Mouse (Mus musculus): ENCODE measurements at regions not wholly inside any gene's neighbourhood (a gene's known extent, or its start where the extent isn't known, plus 50 kb on each side); places are given as distances from the start of the nearest gene placed in this dataset.

GRCm38 (mm10) chr10:111111020-111111419 lies 53.5 kb upstream of the Osbpl8 start:
- 0 out of 2 replicates have a peak, but pooled peaks have one; percentile 4 for ATAC-seq (ENCODE audit: low FRiP score)
- no peak overlapping the region for H3K4me2 ChIP-seq
- H3K9me3 ChIP-seq (replicated peaks) = no peaks in the 10 kb centered on the region
- 50% methylated on average over 10 of the region's 10 CpGs for WGBS
- H3K4me3 ChIP-seq (replicated peaks) = no peak overlapping the region
- H3K27ac ChIP-seq (replicated peaks) = peak overlapping the region; percentile 35; the same call in 1 of the 2 replicates
- H3K4me1 ChIP-seq = peaks cover 12% of the 10 kb centered on the region; the same call in 1 of the 2 replicates
- H3K36me3 ChIP-seq = no peaks in the 10 kb centered on the region
- H3K9ac ChIP-seq (replicated peaks) = no peak overlapping the region
- no peaks in the 10 kb centered on the region for H3K27me3 ChIP-seq (replicated peaks)

DNA sequence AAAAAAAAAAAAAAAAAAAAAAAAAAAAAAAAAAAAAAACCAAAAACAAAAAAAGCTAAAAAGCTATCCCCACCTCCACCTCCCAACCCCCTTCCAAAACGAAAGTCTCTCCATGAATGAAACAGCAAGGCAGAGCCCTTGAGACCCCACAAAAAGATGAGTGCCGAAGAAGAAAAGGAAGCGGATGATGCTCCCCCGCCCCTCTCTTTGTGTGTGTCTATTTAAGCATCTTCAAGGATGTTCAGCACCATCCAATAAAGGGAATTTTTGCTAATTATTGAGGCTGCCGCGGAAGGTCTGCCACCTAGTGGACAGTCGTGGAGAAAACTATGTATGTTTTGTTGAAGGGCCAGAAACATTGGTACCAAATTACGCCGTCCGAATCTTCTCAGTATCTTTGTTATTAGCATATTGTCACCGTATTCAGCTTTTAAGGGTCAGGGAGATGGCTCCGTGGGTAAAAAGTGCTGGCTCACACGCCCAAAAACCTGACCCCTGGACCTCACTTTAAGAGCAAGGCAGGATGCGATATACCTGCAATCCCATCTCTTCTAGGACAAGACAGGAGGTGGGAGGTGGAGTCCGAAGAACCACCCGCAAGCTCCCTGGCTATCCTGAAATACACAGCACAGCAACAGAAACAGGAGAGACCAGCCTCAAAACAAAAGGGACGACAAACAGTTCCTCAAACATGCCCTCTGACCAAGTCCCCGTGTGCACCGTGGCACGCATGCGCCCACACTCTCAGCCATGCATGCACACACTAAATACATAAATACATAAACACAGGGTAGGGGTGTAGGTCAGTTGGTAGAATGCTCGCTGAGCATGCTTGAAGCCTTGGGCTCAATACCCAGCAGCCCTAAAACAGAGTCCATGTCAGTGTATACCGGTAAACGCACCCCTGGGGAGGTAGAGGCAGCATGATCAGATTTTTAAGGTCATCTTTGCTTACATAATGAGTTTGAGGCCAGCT lies 55.6 kb upstream of the Osbpl8 start:
- Histone ChIP-seq H3K27ac (replicated peaks) (no peak overlapping the region), H3K36me3 (no peaks in the 10 kb centered on the region), H3K27me3 (replicated peaks) (no peaks in the 10 kb centered on the region), H3K4me2 (peak overlapping the region; percentile 53), H3K9ac (replicated peaks) (peak overlapping the region; percentile 41; the same call in 1 of the 2 replicates), H3K4me1 (peaks cover 12% of the 10 kb centered on the region; the same call in 1 of the 2 replicates), H3K9me3 (replicated peaks) (no peaks in the 10 kb centered on the region), H3K4me3 (replicated peaks) (peak overlapping the region; percentile 34)
- 45% methylated on average over 24 of the region's 24 CpGs for WGBS
- ATAC-seq (ENCODE audit: low FRiP score) = peak; percentile 37; the same call in 1 of the 2 replicates

DNA sequence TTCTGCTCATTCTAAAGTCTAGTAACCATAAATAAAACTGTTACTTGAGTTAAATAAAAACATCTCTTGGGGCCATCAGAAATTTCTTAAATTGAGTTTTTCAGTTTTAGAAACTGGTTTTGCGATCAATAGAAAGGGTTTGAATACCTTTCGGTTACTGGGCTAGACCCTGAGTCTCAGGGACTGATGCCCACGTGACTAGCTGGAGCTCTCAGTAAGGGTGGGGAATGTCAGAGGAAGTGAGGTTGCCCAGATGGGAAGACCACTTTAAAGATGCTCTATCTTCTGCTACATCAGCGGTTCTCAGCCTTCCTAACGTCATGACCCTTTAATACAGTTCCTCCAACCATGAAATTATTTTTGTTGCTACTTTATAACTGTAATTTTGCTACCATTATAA lies 56.7 kb upstream of the Osbpl8 start:
- 86% methylated on average over 5 of the region's 5 CpGs for WGBS
- ATAC-seq (ENCODE audit: low FRiP score) = no peak
- no peaks in the 10 kb centered on the region for H3K27me3 ChIP-seq (replicated peaks)
- peaks cover 12% of the 10 kb centered on the region; the same call in 1 of the 2 replicates for H3K4me1 ChIP-seq
- H3K9me3 ChIP-seq (replicated peaks) = no peaks in the 10 kb centered on the region
- H3K27ac ChIP-seq (replicated peaks) = no peak overlapping the region
- no peak overlapping the region for H3K4me3 ChIP-seq (replicated peaks)
- no peak overlapping the region for H3K4me2 ChIP-seq
- H3K36me3 ChIP-seq = no peaks in the 10 kb centered on the region
- no peak overlapping the region for H3K9ac ChIP-seq (replicated peaks)

DNA sequence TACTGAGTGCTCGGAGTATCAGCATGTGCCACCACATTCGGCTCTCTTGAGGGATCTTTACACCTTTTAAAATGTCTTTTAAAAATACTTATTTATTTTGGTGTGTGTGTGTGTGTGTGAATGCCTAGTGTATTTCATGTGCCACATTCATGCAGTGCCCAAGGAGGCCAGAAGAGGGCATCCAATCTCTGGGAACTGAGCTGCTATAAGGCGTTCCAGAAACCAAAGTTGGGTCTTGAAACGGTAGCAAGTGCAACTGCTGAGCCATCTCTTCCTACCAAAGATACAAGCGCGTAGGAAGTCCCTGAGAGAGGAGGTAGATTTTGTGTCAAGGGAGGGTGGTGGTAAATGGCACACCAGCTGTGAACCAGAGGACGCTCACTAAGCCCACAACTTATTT lies 57.2 kb upstream of the Osbpl8 start:
- H3K36me3 ChIP-seq = no peaks in the 10 kb centered on the region
- H3K27me3 ChIP-seq (replicated peaks) = no peaks in the 10 kb centered on the region
- no peak overlapping the region for H3K9ac ChIP-seq (replicated peaks)
- peaks cover 12% of the 10 kb centered on the region; the same call in 1 of the 2 replicates for H3K4me1 ChIP-seq
- H3K4me2 ChIP-seq = no peak overlapping the region
- no peaks in the 10 kb centered on the region for H3K9me3 ChIP-seq (replicated peaks)
- no peak overlapping the region for H3K4me3 ChIP-seq (replicated peaks)
- H3K27ac ChIP-seq (replicated peaks) = no peak overlapping the region
- 66% methylated on average over 7 of the region's 7 CpGs for WGBS
- ATAC-seq (ENCODE audit: low FRiP score) = no peak

DNA sequence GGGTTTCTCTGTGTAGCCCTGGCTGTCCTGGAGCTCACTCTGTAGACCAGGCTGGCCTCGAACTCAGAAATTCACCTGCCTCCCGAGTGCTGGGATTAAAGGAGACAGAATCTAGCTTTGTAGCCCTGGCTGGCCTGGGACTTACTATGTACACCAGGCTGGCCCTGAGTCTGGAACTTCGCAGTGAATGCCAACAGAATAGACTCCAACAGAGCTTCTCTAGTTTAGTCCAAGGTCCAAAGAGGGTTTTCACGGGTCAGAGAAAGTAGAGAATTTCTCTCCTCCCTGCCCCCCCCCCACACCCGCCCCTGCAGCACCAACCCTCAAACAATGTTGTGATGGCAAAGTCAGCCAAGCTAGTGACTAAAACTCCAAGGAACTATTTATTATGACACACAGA lies 58.1 kb upstream of the Osbpl8 start:
- Histone ChIP-seq H3K4me1 (peaks cover 12% of the 10 kb centered on the region; the same call in 1 of the 2 replicates), H3K4me2 (no peak overlapping the region), H3K36me3 (no peaks in the 10 kb centered on the region), H3K27me3 (replicated peaks) (no peaks in the 10 kb centered on the region), H3K27ac (replicated peaks) (no peak overlapping the region), H3K9me3 (replicated peaks) (no peaks in the 10 kb centered on the region), H3K4me3 (replicated peaks) (no peak overlapping the region), H3K9ac (replicated peaks) (no peak overlapping the region)
- WGBS = 87% methylated on average over 5 of the region's 5 CpGs
- no peak for ATAC-seq (ENCODE audit: low FRiP score)

DNA sequence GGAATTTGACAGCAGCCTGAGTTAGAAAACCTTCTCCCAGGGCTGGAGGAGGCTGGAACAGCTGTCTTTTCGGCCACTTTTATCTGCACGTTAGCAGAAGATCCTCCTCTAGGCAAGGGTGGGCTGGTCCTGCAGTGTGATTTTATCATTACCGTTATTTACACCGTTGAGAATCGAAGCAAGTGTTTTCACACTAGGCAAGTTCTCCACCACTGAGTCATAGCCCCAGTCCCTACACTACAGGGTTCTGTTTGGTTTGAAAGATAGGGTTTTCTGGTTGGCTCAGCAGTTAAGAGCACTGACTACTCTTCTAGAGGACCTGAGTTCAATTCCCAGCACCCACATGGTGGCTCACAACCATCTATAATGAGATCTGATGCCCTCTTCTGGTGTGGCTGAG lies 58.9 kb upstream of the Osbpl8 start:
- Histone ChIP-seq H3K27ac (replicated peaks) (no peak overlapping the region), H3K9ac (replicated peaks) (no peak overlapping the region), H3K4me1 (peaks cover 6% of the 10 kb centered on the region; the same call in 1 of the 2 replicates), H3K36me3 (no peaks in the 10 kb centered on the region), H3K9me3 (replicated peaks) (no peaks in the 10 kb centered on the region), H3K4me3 (replicated peaks) (no peak overlapping the region), H3K4me2 (no peak overlapping the region), H3K27me3 (replicated peaks) (no peaks in the 10 kb centered on the region)
- no peak for ATAC-seq (ENCODE audit: low FRiP score)
- 96% methylated on average over 5 of the region's 5 CpGs for WGBS

DNA sequence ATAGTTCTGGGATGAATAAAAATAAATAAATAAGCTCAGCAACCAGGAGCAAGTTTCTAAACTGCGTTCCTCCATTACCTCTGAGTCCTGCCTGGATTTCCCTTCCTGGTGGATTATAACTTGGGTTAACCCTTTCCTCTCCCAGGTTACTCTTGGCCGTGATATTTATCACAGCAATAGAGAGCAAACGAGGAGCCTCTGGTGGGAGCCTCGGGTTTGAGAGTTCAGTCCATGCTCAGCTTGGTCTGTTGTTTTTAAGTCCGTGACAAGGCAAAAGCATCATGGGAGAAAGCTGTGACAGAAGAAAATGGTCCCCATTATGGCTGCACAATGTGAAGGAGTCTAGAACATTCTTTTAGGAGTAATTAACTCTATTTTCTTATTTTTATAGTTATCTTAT lies 61.0 kb upstream of the Osbpl8 start:
- no peak overlapping the region for H3K27ac ChIP-seq (replicated peaks)
- ATAC-seq (ENCODE audit: low FRiP score) = no peak
- H3K4me3 ChIP-seq (replicated peaks) = no peak overlapping the region
- H3K4me2 ChIP-seq = no peak overlapping the region
- WGBS = 78% methylated on average over 5 of the region's 5 CpGs
- H3K27me3 ChIP-seq (replicated peaks) = no peaks in the 10 kb centered on the region
- peaks cover 11% of the 10 kb centered on the region for H3K4me1 ChIP-seq
- H3K36me3 ChIP-seq = no peaks in the 10 kb centered on the region
- H3K9me3 ChIP-seq (replicated peaks) = no peaks in the 10 kb centered on the region
- H3K9ac ChIP-seq (replicated peaks) = no peak overlapping the region

GRCm38 (mm10) chr10:111103086-111103485 lies 61.5 kb upstream of the Osbpl8 start:
- Histone ChIP-seq H3K27ac (replicated peaks) (no peak overlapping the region), H3K27me3 (replicated peaks) (no peaks in the 10 kb centered on the region), H3K4me3 (replicated peaks) (no peak overlapping the region), H3K4me2 (no peak overlapping the region), H3K36me3 (no peaks in the 10 kb centered on the region), H3K4me1 (peaks cover 11% of the 10 kb centered on the region), H3K9ac (replicated peaks) (no peak overlapping the region), H3K9me3 (replicated peaks) (no peaks in the 10 kb centered on the region)
- no peak for ATAC-seq (ENCODE audit: low FRiP score)
- WGBS = 83% methylated on average over 14 of the region's 14 CpGs

GRCm38 (mm10) chr10:111101901-111102761 lies 62.4 kb upstream of the Osbpl8 start:
- H3K4me1 ChIP-seq = peaks cover 12% of the 10 kb centered on the region
- H3K36me3 ChIP-seq = no peaks in the 10 kb centered on the region
- no peaks in the 10 kb centered on the region for H3K27me3 ChIP-seq (replicated peaks)
- no peak for ATAC-seq (ENCODE audit: low FRiP score)
- no peak overlapping the region for H3K27ac ChIP-seq (replicated peaks)
- H3K9me3 ChIP-seq (replicated peaks) = no peaks in the 10 kb centered on the region
- no peak overlapping the region for H3K9ac ChIP-seq (replicated peaks)
- no peak overlapping the region for H3K4me2 ChIP-seq
- H3K4me3 ChIP-seq (replicated peaks) = no peak overlapping the region
- 87% methylated on average over 18 of the region's 18 CpGs for WGBS

- Histone ChIP-seq H3K4me2 (no peak overlapping the region), H3K27ac (replicated peaks) (peak overlapping the region; percentile 76), H3K36me3 (no peaks in the 10 kb centered on the region), H3K9ac (replicated peaks) (no peak overlapping the region; the same call in 1 of the 2 replicates), H3K4me1 (peaks cover 13% of the 10 kb centered on the region), H3K27me3 (replicated peaks) (no peaks in the 10 kb centered on the region), H3K9me3 (replicated peaks) (no peaks in the 10 kb centered on the region), H3K4me3 (replicated peaks) (no peak overlapping the region)
- 40% methylated on average over 7 of the region's 7 CpGs for WGBS
- ATAC-seq (ENCODE audit: low FRiP score) = peak; percentile 52; the same call in 1 of the 2 replicates
These were observed 64.6 kb upstream of the Osbpl8 start for GRCm38 (mm10) chr10:111099812-111100464.

All from neural tube, embryonic 15.5 days (tissue).